Mouse (Mus musculus) C3H10T1/2 (cell line): ENCODE measurements around the gene Arsk. TPM values are rescaled to one million over a fixed set of nuclear protein-coding genes. Genes with fewer than 3 reads are reported as not detected.

ENCODE experiments used
- polyA plus RNA-seq, 2 experiments: library from polyadenylated mRNA; unstranded; fragments of >200 nt; fragmentation: generic; extraction: Trizol; gene quantifications; one replicate each; pipeline ENCODE4 v1.2.1; 2012; ENCODE audit warnings: missing spikeins in 2 of 2

The Arsk gene
- 1 to 10 TPM in 1 of 2 experiments, under 1 TPM in 1; 0.33 to 4.6 TPM for polyA plus RNA-seq

GRCm38 (mm10) chr13:76098493-76099303 lies at the start of gene Arsk, which contains the start of gene Ttc37:
Arsk (minus strand) TSS chr13:76098660.
Ttc37 (plus strand) TSS chr13:76098734.

GRCm38 (mm10) chr13:76056896-76057266 lies 41.6 kb downstream of the Arsk start, which contains the start of gene Gpr150:
Gpr150 (minus strand) TSS chr13:76056996.

GRCm38 (mm10) chr13:76017974-76018843 lies 80.3 kb downstream of the Arsk start, which contains the start of gene Rfesd:
Rfesd (minus strand) TSS chr13:76018719.

Other genes with a start within 250 kb of the Arsk start
- gene Rhobtb3, start 154.7 kb downstream of the Arsk start, polyA plus RNA-seq = 1 to 10 TPM; 1.5 to 6.4 TPM
- under 1 TPM; 0.46 to 0.97 TPM for gene Spata9, start 131.5 kb downstream of the Arsk start, polyA plus RNA-seq
- gene Rfesd, start 79.9 kb downstream of the Arsk start, polyA plus RNA-seq = 10 to 100 TPM in 1 of 2 experiments, 1 to 10 TPM in 1; 1.1 to 13.2 TPM
- not detected for gene Gpr150, start 41.7 kb downstream of the Arsk start, polyA plus RNA-seq
- gene Ttc37, start 74 bp upstream of the Arsk start, polyA plus RNA-seq = 1 to 10 TPM in 1 of 2 experiments, under 1 TPM in 1; 0.48 to 2.8 TPM
- not detected for gene Fam81b, start 206.4 kb upstream of the Arsk start, polyA plus RNA-seq